Mouse (Mus musculus): ENCODE measurements at regions not wholly inside any gene's neighbourhood (a gene's known extent, or its start where the extent isn't known, plus 50 kb on each side); places are given as distances from the start of the nearest gene placed in this dataset.

- ATAC-seq (replicated peaks; ENCODE audit: low FRiP score, low TSS enrichment, low read depth): no peak
- no peaks in the 10 kb centered on the region for H3K36me3 ChIP-seq (ENCODE audit: control insufficient read depth, insufficient read depth, low read length)
- no peak overlapping the region for H3K9ac ChIP-seq (ENCODE audit: low read length)
- 0 out of 2 replicates have a peak, but pooled peaks cover 5% of the 10 kb centered on the region for H3K9me3 ChIP-seq (ENCODE audit: control insufficient read depth, low read length)
- H3K4me1 ChIP-seq (replicated peaks; ENCODE audit: control insufficient read depth, insufficient read depth, low read length): no peaks in the 10 kb centered on the region
- H3K27ac ChIP-seq (ENCODE audit: low read depth): no peak overlapping the region
- 90% methylated on average over 1 of the region's 1 CpGs for WGBS
- H3K4me2 ChIP-seq (ENCODE audit: low read length): no peak overlapping the region
- no peaks in the 10 kb centered on the region for H3K27me3 ChIP-seq (replicated peaks; ENCODE audit: control insufficient read depth, insufficient read depth, low read length)
- DNase-seq (ENCODE audit: low spot score): no peak
- no peak overlapping the region for H3K4me3 ChIP-seq (ENCODE audit: low read depth, low read length)
These were observed 70.4 kb upstream of the C1qtnf3 start for GRCm38 (mm10) chr15:10881726-10882125.

- Histone ChIP-seq H3K36me3 (ENCODE audit: control insufficient read depth, insufficient read depth, low read length) (no peaks in the 10 kb centered on the region), H3K4me3 (ENCODE audit: low read depth, low read length) (no peak overlapping the region), H3K9me3 (ENCODE audit: control insufficient read depth, low read length) (0 out of 2 replicates have a peak, but pooled peaks cover 5% of the 10 kb centered on the region), H3K27ac (ENCODE audit: low read depth) (no peak overlapping the region), H3K4me2 (ENCODE audit: low read length) (no peak overlapping the region), H3K4me1 (replicated peaks; ENCODE audit: control insufficient read depth, insufficient read depth, low read length) (peaks cover 7% of the 10 kb centered on the region; the same call in 1 of the 2 replicates), H3K27me3 (replicated peaks; ENCODE audit: control insufficient read depth, insufficient read depth, low read length) (no peaks in the 10 kb centered on the region), H3K9ac (ENCODE audit: low read length) (no peak overlapping the region)
- no peak for DNase-seq (ENCODE audit: low spot score)
- WGBS: 88% methylated on average over 6 of the region's 6 CpGs
- ATAC-seq (replicated peaks; ENCODE audit: low FRiP score, low TSS enrichment, low read depth): no peak
These were observed 64.1 kb upstream of the C1qtnf3 start for GRCm38 (mm10) chr15:10887990-10888389.

- no peak for ATAC-seq (replicated peaks; ENCODE audit: low FRiP score, low TSS enrichment, low read depth)
- Histone ChIP-seq H3K4me3 (ENCODE audit: low read depth, low read length) (no peak overlapping the region), H3K27me3 (replicated peaks; ENCODE audit: control insufficient read depth, insufficient read depth, low read length) (no peaks in the 10 kb centered on the region), H3K27ac (ENCODE audit: low read depth) (no peak overlapping the region), H3K9me3 (ENCODE audit: control insufficient read depth, low read length) (no peaks in the 10 kb centered on the region), H3K9ac (ENCODE audit: low read length) (no peak overlapping the region), H3K4me2 (ENCODE audit: low read length) (no peak overlapping the region), H3K4me1 (replicated peaks; ENCODE audit: control insufficient read depth, insufficient read depth, low read length) (peaks cover 7% of the 10 kb centered on the region; the same call in 1 of the 2 replicates), H3K36me3 (ENCODE audit: control insufficient read depth, insufficient read depth, low read length) (no peaks in the 10 kb centered on the region)
- WGBS: 39% methylated on average over 8 of the region's 8 CpGs
- peak; percentile 62 for DNase-seq (ENCODE audit: low spot score)
These were observed 61.8 kb upstream of the C1qtnf3 start for GRCm38 (mm10) chr15:10890220-10890921.

GRCm38 (mm10) chr15:10898309-10898708 lies 53.8 kb upstream of the C1qtnf3 start:
- ATAC-seq (replicated peaks; ENCODE audit: low FRiP score, low TSS enrichment, low read depth) (no peak), DNase-seq (ENCODE audit: low spot score) (no peak)
- WGBS: 80% methylated on average over 5 of the region's 5 CpGs
- no peak overlapping the region for H3K9ac ChIP-seq (ENCODE audit: low read length)
- H3K4me3 ChIP-seq (ENCODE audit: low read depth, low read length): no peak overlapping the region
- no peaks in the 10 kb centered on the region for H3K4me1 ChIP-seq (replicated peaks; ENCODE audit: control insufficient read depth, insufficient read depth, low read length)
- H3K36me3 ChIP-seq (ENCODE audit: control insufficient read depth, insufficient read depth, low read length): no peaks in the 10 kb centered on the region
- no peak overlapping the region for H3K27ac ChIP-seq (ENCODE audit: low read depth)
- H3K4me2 ChIP-seq (ENCODE audit: low read length): no peak overlapping the region
- no peaks in the 10 kb centered on the region for H3K27me3 ChIP-seq (replicated peaks; ENCODE audit: control insufficient read depth, insufficient read depth, low read length)
- H3K9me3 ChIP-seq (ENCODE audit: control insufficient read depth, low read length): no peaks in the 10 kb centered on the region

GRCm38 (mm10) chr15:10898715-10899486 lies 53.2 kb upstream of the C1qtnf3 start:
- no peak for DNase-seq (ENCODE audit: low spot score)
- Histone ChIP-seq H3K4me1 (replicated peaks; ENCODE audit: control insufficient read depth, insufficient read depth, low read length) (no peaks in the 10 kb centered on the region), H3K4me3 (ENCODE audit: low read depth, low read length) (no peak overlapping the region), H3K36me3 (ENCODE audit: control insufficient read depth, insufficient read depth, low read length) (no peaks in the 10 kb centered on the region), H3K9me3 (ENCODE audit: control insufficient read depth, low read length) (no peaks in the 10 kb centered on the region), H3K27me3 (replicated peaks; ENCODE audit: control insufficient read depth, insufficient read depth, low read length) (no peaks in the 10 kb centered on the region), H3K9ac (ENCODE audit: low read length) (no peak overlapping the region), H3K4me2 (ENCODE audit: low read length) (no peak overlapping the region), H3K27ac (ENCODE audit: low read depth) (no peak overlapping the region)
- 59% methylated on average over 4 of the region's 4 CpGs for WGBS
- ATAC-seq (replicated peaks; ENCODE audit: low FRiP score, low TSS enrichment, low read depth): no peak

- H3K4me3 ChIP-seq (ENCODE audit: low read depth, low read length): no peak overlapping the region
- no peaks in the 10 kb centered on the region for H3K27me3 ChIP-seq (replicated peaks; ENCODE audit: control insufficient read depth, insufficient read depth, low read length)
- no peak for ATAC-seq (replicated peaks; ENCODE audit: low FRiP score, low TSS enrichment, low read depth)
- no peak overlapping the region for H3K4me2 ChIP-seq (ENCODE audit: low read length)
- no peaks in the 10 kb centered on the region for H3K9me3 ChIP-seq (ENCODE audit: control insufficient read depth, low read length)
- DNase-seq (ENCODE audit: low spot score): no peak
- 88% methylated on average over 7 of the region's 7 CpGs for WGBS
- no peaks in the 10 kb centered on the region for H3K36me3 ChIP-seq (ENCODE audit: control insufficient read depth, insufficient read depth, low read length)
- H3K27ac ChIP-seq (ENCODE audit: low read depth): no peak overlapping the region
- no peak overlapping the region for H3K9ac ChIP-seq (ENCODE audit: low read length)
- H3K4me1 ChIP-seq (replicated peaks; ENCODE audit: control insufficient read depth, insufficient read depth, low read length): no peaks in the 10 kb centered on the region
These were observed 52.2 kb upstream of the C1qtnf3 start for GRCm38 (mm10) chr15:10899904-10900303.

- H3K4me3 ChIP-seq (ENCODE audit: low read depth, low read length): no peak overlapping the region
- 50% methylated on average over 3 of the region's 3 CpGs for WGBS
- peak; percentile 64 for DNase-seq (ENCODE audit: low spot score)
These were observed 51.1 kb upstream of the C1qtnf3 start for GRCm38 (mm10) chr15:10901075-10901474.

GRCm38 (mm10) chr15:10901745-10902262 lies 50.3 kb upstream of the C1qtnf3 start:
- no peaks in the 10 kb centered on the region for H3K4me1 ChIP-seq (replicated peaks; ENCODE audit: control insufficient read depth, insufficient read depth, low read length)
- H3K36me3 ChIP-seq (ENCODE audit: control insufficient read depth, insufficient read depth, low read length): no peaks in the 10 kb centered on the region

More at GRCm38 (mm10) chr15:10901075-10901474, 51.1 kb upstream of the C1qtnf3 start:
- H3K36me3 ChIP-seq (ENCODE audit: control insufficient read depth, insufficient read depth, low read length): no peaks in the 10 kb centered on the region
- ATAC-seq (replicated peaks; ENCODE audit: low FRiP score, low TSS enrichment, low read depth): no peak
- H3K4me2 ChIP-seq (ENCODE audit: low read length): no peak overlapping the region
- H3K9me3 ChIP-seq (ENCODE audit: control insufficient read depth, low read length): no peaks in the 10 kb centered on the region
- no peaks in the 10 kb centered on the region for H3K27me3 ChIP-seq (replicated peaks; ENCODE audit: control insufficient read depth, insufficient read depth, low read length)
- H3K4me1 ChIP-seq (replicated peaks; ENCODE audit: control insufficient read depth, insufficient read depth, low read length): no peaks in the 10 kb centered on the region
- H3K27ac ChIP-seq (ENCODE audit: low read depth): no peak overlapping the region
- no peak overlapping the region for H3K9ac ChIP-seq (ENCODE audit: low read length)

More at GRCm38 (mm10) chr15:10901745-10902262, 50.3 kb upstream of the C1qtnf3 start:
- ATAC-seq (replicated peaks; ENCODE audit: low FRiP score, low TSS enrichment, low read depth) (no peak), DNase-seq (ENCODE audit: low spot score) (no peak)
- no peak overlapping the region for H3K27ac ChIP-seq (ENCODE audit: low read depth)
- H3K4me3 ChIP-seq (ENCODE audit: low read depth, low read length): no peak overlapping the region
- no peaks in the 10 kb centered on the region for H3K9me3 ChIP-seq (ENCODE audit: control insufficient read depth, low read length)
- 58% methylated on average over 1 of the region's 1 CpGs for WGBS
- no peaks in the 10 kb centered on the region for H3K27me3 ChIP-seq (replicated peaks; ENCODE audit: control insufficient read depth, insufficient read depth, low read length)
- no peak overlapping the region for H3K9ac ChIP-seq (ENCODE audit: low read length)
- no peak overlapping the region for H3K4me2 ChIP-seq (ENCODE audit: low read length)

Data from intestine, embryonic 14.5 days (tissue).